Mouse (Mus musculus): ENCODE data around the gene Add3.

Add3 gene

GRCm38 (mm10) chr19:53264821-53265727 lies 124.8 kb downstream of the Add3 start:
- no peak for DNase-seq (ENCODE audit: low read depth, low spot score)

DNA sequence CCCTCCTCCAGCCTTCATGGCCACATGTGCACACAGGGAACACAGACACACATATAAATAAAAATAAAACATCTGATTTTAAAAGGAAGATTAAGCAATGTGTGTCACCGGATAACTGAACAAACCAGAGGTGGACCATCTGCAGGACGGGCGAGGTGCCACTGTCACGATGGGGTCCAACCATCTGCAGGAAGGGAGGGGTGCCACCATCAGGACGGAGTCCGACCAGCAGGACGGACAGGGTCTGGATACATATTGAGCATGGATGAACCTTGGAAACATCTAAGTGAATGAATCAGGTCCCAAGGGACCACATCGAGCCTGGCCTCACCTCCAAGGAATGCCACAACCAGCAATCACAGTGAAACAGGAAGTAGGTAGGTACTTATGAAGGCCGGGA lies 127.1 kb downstream of the Add3 start:
- DNase-seq (ENCODE audit: low read depth, low spot score) = no peak

DNA sequence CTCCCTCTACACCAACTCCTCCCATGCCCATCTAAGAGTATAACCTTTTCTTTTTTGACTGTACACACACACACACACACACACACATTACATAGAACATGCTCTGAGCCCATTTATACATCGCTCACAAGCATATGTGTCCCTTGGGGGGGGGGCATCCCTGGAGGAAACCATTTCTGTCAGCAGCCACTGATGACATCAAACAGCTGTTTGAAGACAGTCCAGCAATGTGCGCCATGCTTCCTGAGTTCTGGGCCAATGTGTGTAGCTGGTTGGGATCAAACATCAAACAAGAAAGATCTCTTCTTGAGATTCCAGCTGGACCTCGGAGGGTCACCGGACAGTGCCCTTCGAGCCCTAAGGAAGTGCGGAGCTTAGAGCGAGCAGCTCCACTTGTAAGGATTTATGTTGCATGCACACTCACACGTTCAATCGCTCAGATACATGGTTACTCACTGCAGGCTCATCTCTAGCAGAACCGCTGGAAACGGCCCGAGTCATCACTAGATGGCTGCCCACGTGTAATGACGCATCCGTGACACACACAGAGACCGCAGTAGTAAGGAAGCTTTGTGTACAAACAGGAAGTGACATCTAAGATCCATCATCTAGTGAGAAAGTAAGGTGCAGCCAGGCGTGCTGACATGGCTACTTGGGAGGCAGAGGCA lies 132.9 kb downstream of the Add3 start:
- DNase-seq (ENCODE audit: low read depth, low spot score) = no peak

GRCm38 (mm10) chr19:53273781-53274428 lies 133.7 kb downstream of the Add3 start:
- no peak for DNase-seq (ENCODE audit: low read depth, low spot score)

- no peak for DNase-seq (ENCODE audit: low read depth, low spot score)
Measured at GRCm38 (mm10) chr19:53275204-53275603, 135.0 kb downstream of the Add3 start.

GRCm38 (mm10) chr19:53276902-53277707 lies 136.9 kb downstream of the Add3 start:
- no peak for DNase-seq (ENCODE audit: low read depth, low spot score)

DNA sequence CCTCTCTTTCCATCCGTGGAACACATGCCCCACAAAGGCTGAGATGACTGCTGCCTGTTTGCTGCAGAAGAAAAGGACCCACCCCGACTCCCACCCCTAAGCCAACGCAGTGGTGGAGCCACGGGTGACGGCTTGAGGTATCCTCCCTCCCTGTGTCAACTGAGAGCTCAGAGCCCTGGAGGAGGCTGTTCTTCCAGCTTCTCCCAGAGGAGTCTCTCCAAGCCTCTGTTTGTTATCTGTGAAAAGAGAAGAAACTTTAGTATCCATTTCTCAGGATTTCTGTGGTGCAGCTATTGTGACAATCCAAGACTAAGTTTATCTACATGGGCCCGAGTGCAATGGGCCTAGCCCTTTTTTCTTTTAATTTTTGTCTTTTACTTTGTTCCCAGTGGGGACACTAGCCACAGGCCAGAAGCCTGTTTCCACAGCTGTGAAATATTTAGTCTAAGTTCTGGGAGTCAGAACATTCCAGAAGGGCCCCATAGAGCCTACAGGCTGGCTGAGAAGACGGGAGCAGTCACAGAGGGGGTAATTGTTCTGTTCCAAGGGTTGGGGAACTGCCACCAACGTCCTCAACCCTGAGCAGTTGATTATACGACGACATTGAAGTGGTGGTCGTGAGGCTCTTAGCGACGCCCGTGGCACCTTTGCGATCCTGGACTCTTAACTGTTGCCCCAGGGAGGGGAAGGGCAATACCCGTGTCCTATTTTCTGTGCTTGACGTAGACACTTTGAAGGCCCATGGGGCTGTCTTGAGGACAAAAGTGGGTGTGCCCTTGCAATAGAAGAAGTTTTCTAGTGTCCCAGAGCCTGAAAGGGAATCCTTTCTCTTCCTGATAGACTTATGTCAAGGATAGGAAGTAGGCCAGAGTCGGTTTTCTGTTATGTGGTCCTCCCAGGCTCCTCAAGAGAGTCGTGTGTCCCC lies 138.5 kb downstream of the Add3 start:
- no peak for DNase-seq (ENCODE audit: low read depth, low spot score)

DNA sequence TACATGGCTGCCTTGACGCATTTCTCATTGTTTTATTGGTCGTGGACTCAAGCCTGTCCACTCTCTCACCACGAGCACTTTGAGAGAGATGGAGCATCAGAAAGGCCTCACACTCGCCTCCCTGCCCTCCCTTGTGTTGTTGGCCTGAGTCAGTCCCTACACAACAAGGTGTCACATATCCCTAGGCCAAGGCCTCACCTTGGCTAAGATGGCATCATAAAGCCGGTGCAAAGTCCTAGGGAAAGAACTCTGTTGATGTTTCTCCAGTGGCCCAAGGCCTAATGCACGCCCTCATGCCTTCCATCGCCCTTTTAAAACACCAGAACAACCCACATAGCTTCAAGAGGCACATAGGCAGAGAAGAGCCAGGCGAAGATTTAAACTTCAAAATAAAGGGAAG lies 140.0 kb downstream of the Add3 start:
- DNase-seq (ENCODE audit: low read depth, low spot score) = no peak

DNA sequence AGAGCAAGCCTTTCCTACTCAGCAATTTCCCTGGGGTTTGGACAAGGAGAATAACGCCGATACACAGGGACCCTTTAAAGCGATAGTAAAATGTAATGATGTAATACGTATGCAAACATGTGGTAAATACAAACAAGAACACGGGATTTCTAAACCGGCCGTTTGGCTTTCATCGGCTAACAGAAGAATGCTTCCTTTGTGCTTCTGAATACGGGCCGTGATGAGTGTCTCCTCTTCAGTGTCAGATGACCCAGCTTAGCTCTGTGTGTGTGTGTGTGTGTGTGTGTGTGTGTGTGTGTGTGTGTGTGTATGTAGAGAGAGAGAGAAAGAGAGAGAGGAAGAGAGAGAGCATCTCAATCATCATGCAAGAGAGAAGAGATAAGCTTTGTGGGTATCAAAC lies 142.3 kb downstream of the Add3 start:
- DNase-seq (ENCODE audit: low read depth, low spot score) = peak; percentile 30

GRCm38 (mm10) chr19:53283742-53284141 lies 143.5 kb downstream of the Add3 start:
- DNase-seq (ENCODE audit: low read depth, low spot score) = no peak

GRCm38 (mm10) chr19:53284268-53285208 lies 144.3 kb downstream of the Add3 start:
- DNase-seq (ENCODE audit: low read depth, low spot score) = no peak

DNA sequence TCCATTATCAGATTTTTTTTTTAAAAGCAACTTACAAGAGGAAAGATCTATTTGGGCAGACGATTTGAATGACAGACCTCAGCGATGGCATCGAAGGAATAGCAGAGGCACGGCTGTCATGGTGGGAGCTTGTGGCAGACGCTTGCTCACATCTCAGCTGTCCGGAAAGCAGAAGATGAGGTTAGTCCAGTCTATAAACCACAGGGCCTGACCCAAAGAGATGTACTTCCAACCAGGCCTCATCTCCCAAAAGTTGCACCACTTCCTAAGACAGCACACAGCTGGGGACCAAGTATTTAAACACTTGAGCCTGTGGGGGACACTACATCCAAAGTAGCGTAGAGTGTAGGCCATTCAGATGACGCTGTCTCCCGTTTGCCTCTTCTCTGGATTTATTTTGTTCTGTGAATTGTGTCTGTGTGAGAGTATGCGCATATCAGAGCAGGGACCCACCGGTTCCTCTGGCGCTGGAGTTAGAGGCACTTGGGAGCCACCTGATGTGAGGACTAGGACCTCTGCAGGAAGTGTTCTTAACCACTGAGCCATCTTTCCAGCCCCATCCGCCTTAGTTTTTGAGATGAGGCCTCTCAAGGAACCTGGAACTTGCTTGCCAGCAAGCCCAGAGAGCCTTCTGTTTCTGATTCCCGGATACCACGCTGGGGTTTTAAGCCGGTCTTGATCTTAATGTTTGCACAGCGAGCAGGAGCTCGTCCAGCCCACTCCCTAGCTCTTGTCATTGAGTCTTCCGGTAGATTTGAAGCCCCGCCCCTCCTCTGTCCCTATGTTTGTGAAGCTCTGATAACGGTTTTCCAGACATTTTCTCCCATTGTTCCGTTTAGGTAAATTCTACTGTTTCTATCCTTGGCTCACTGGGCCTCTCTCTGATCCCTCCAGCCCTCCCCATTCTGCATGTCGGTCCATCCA lies 156.3 kb downstream of the Add3 start:
- no peak for DNase-seq (ENCODE audit: low read depth, low spot score)
